Mouse (Mus musculus) liver, embryonic 11.5 days (tissue): ENCODE data around the gene Ddb1. TPM values are rescaled to one million over a fixed set of nuclear protein-coding genes. Genes with fewer than 3 reads are reported as not detected.
A peak's percentile ranks its signal among the peaks of the same experiment; 100 is the strongest.

Source experiments
- ATAC-seq: fragments of 200-750 bp; cut with Nextera tagmentation; replicated peaks from 2 replicates; pipeline ENCODE4 v1.8.0; 2017; ENCODE audit warnings: moderate number of reproducible peaks, mild to moderate bottlenecking, moderate TSS enrichment, moderate library complexity; ENCODE audit not compliant: low FRiP score
- DNase-seq: peaks from one replicate; pipeline ENCODE4 v3.0.0-alpha.2; 2017; ENCODE audit warnings: low spot score
- H3K27ac ChIP-seq: fragments of 300-500 bp; sonication (generic); 2 replicates; pipeline ENCODE4 v1.5.1; 2014; ENCODE audit warnings: mild to moderate bottlenecking, low read depth, low read length, control low read depth
- H3K27me3 ChIP-seq: fragments of 300-500 bp; sonication (generic); replicated peaks from 2 replicates; pipeline ENCODE4 v1.6.1; 2014; ENCODE audit warnings: low read length, mixed read lengths; ENCODE audit not compliant: control insufficient read depth, insufficient read depth
- H3K36me3 ChIP-seq: fragments of 300-500 bp; sonication (generic); 2 replicates; pipeline ENCODE4 v1.6.1; 2014; ENCODE audit warnings: mild to moderate bottlenecking, low read length, moderate library complexity, mixed read lengths; ENCODE audit not compliant: control insufficient read depth, insufficient read depth
- H3K4me1 ChIP-seq: fragments of 300-500 bp; sonication (generic); replicated peaks from 2 replicates; pipeline ENCODE4 v1.6.1; 2014; ENCODE audit warnings: low read length, mixed read lengths; ENCODE audit not compliant: control insufficient read depth, insufficient read depth
- H3K4me2 ChIP-seq: fragments of 300-500 bp; sonication (generic); 2 replicates; pipeline ENCODE4 v1.6.1; 2014; ENCODE audit warnings: mild to moderate bottlenecking, control low read depth, moderate library complexity
- H3K4me3 ChIP-seq: fragments of 300-500 bp; sonication (generic); 2 replicates; pipeline ENCODE4 v1.5.1; 2014; ENCODE audit warnings: low read depth, low read length, control low read depth
- H3K9ac ChIP-seq: fragments of 300-500 bp; sonication (generic); 2 replicates; pipeline ENCODE4 v1.6.1; 2014; ENCODE audit warnings: low read depth, low read length, control low read depth
- H3K9me3 ChIP-seq: fragments of 300-500 bp; sonication (generic); 2 replicates; pipeline ENCODE4 v1.6.1; 2016; ENCODE audit warnings: low read length, inconsistent platforms, mixed read lengths; ENCODE audit not compliant: control insufficient read depth
- WGBS: fragments of 180-500 bp; shearing (Covaris S2); extraction: QIAGEN DNeasy Blood & Tissue Kit; methylation state at CpG from one replicate; pipeline ENCODE4 v1.1.7; 2014; 5-methylcytosine and 5-hydroxymethylcytosine counted together
- polyA plus RNA-seq: library from polyadenylated mRNA; unstranded; fragments of >200 nt; fragmentation: Nextera tagmentation; extraction: Ambion mirVana; gene quantifications from 2 replicates; pipeline ENCODE4 v1.2.1, GENCODE M21; 2014

The Ddb1 gene
- polyA plus RNA-seq, 1 experiment from 2014 or later: 311 TPM

GRCm38 (mm10) chr19:10602787-10603186 is 2.3 kb upstream of the Ddb1 start:
- WGBS: 3% methylated on average over 9 of the region's 9 CpGs
- Histone ChIP-seq H3K27me3 (no peaks in the 10 kb centered on the region), H3K9me3 (no peaks in the 10 kb centered on the region), H3K4me3 (peak overlapping the region; percentile 30), H3K4me1 (peaks cover 35% of the 10 kb centered on the region), H3K27ac (peak overlapping the region; percentile 86), H3K4me2 (peak overlapping the region; percentile 66), H3K36me3 (peaks cover 11% of the 10 kb centered on the region; the same call in 1 of the 2 replicates), H3K9ac (peak overlapping the region; percentile 68)
- DNase-seq (peak; percentile 82), ATAC-seq (no peak; the same call in 1 of the 2 replicates)

GRCm38 (mm10) chr19:10603660-10604523 is 1.2 kb upstream of the Ddb1 start:
- Histone ChIP-seq H3K27me3 (no peaks in the 10 kb centered on the region), H3K4me3 (peak overlapping the region; percentile 97; the same call in 1 of the 2 replicates), H3K9me3 (no peaks in the 10 kb centered on the region), H3K4me2 (peak overlapping the region; percentile 84), H3K4me1 (peaks cover 35% of the 10 kb centered on the region), H3K9ac (peak overlapping the region; percentile 99), H3K27ac (peak overlapping the region; percentile 83; the same call in 1 of the 2 replicates), H3K36me3 (peaks cover 22% of the 10 kb centered on the region)
- ATAC-seq (no peak), DNase-seq (no peak)
- WGBS: 76% methylated on average over 18 of the region's 18 CpGs

- peak overlapping the region; percentile 84 for H3K4me2 ChIP-seq
- peaks cover 35% of the 10 kb centered on the region for H3K4me1 ChIP-seq
- H3K27me3 ChIP-seq: no peaks in the 10 kb centered on the region
- no peaks in the 10 kb centered on the region for H3K9me3 ChIP-seq
- 46% methylated on average over 3 of the region's 3 CpGs for WGBS
- H3K4me3 ChIP-seq: peak overlapping the region; percentile 97
- H3K36me3 ChIP-seq: peaks cover 26% of the 10 kb centered on the region
- ATAC-seq (no peak), DNase-seq (no peak)
- peak overlapping the region; percentile 99 for H3K9ac ChIP-seq
- H3K27ac ChIP-seq: peak overlapping the region; percentile 83
Measured at GRCm38 (mm10) chr19:10604534-10604933, 593 bp upstream of the Ddb1 start.

- H3K4me1 ChIP-seq: peaks cover 35% of the 10 kb centered on the region
- peak overlapping the region; percentile 99 for H3K9ac ChIP-seq
- H3K4me3 ChIP-seq: peak overlapping the region; percentile 97
- peak; percentile 44; the same call in 1 of the 2 replicates for ATAC-seq
- DNase-seq: no peak
- H3K27ac ChIP-seq: peak overlapping the region; percentile 83
- H3K27me3 ChIP-seq: no peaks in the 10 kb centered on the region
- H3K9me3 ChIP-seq: no peaks in the 10 kb centered on the region
- peaks cover 36% of the 10 kb centered on the region for H3K36me3 ChIP-seq
- WGBS: 4% methylated on average over 20 of the region's 20 CpGs
- peak overlapping the region; percentile 84 for H3K4me2 ChIP-seq
Measured at GRCm38 (mm10) chr19:10605901-10606622, 935 bp downstream of the Ddb1 start.

DNA sequence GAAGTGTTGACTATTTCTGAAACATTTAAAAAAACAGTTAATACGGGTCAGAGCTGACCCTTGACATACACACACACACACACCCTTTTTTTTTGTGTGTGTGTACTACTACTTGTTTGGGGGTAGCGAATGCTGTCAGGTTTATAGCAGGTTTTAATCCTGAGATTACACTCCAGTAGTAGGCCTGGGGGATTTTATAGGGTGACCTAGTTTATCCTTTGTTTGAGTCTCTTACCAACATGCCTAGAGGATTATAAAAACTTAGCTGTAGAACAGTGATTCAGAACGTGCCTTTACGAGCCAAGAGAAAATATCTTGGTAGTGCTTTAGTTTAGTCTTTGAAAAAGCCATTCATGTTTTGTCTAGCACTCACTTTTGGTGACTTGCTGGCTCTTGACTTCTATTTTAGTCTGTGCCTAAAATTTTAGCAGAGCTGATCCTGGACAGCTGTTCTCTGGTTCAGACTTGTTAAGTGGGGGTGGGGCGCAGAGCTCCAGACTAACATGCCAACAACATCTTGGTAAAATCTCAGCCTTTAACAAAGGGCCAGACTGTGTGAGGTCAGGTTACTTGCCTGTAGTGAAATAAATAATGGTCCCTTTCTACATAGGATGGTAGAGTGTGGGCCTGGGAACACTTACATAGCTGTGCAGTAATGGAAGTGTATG is 3.6 kb downstream of the Ddb1 start:
- H3K36me3 ChIP-seq: peaks cover 60% of the 10 kb centered on the region
- H3K27me3 ChIP-seq: no peaks in the 10 kb centered on the region
- no peak overlapping the region for H3K4me3 ChIP-seq
- DNase-seq (no peak), ATAC-seq (no peak)
- H3K9ac ChIP-seq: no peak overlapping the region
- WGBS: 94% methylated on average over 5 of the region's 5 CpGs
- H3K4me2 ChIP-seq: no peak overlapping the region
- no peak overlapping the region for H3K27ac ChIP-seq
- peaks cover 18% of the 10 kb centered on the region for H3K4me1 ChIP-seq
- no peaks in the 10 kb centered on the region for H3K9me3 ChIP-seq

- H3K4me2 ChIP-seq: peak within 1 kb of the TSS; percentile 99
- H3K27ac ChIP-seq: peak within 1 kb of the TSS; percentile 83
- no peaks in the 10 kb centered on the region for H3K9me3 ChIP-seq
- ATAC-seq (peak; percentile 89), DNase-seq (peak; percentile 74)
- H3K36me3 ChIP-seq: peaks cover 14% of the 10 kb centered on the region
- H3K27me3 ChIP-seq: no peaks in the 10 kb centered on the region
- H3K4me1 ChIP-seq: peaks cover 28% of the 10 kb centered on the region
- WGBS: 2% methylated on average over 32 of the region's 32 CpGs
- peak within 1 kb of the TSS; percentile 70 for H3K4me3 ChIP-seq
- peak within 1 kb of the TSS; percentile 88 for H3K9ac ChIP-seq
Measured at GRCm38 (mm10) chr19:10634106-10634871, 29.2 kb downstream of the Ddb1 start, which contains the start of gene Vwce. Vwce (plus strand) TSS chr19:10634213.

- Histone ChIP-seq H3K36me3 (peaks cover 8% of the 10 kb centered on the region), H3K27ac (peak overlapping the region; percentile 83), H3K9me3 (no peaks in the 10 kb centered on the region), H3K4me3 (peak overlapping the region; percentile 70), H3K4me2 (peak overlapping the region; percentile 99), H3K4me1 (peaks cover 29% of the 10 kb centered on the region), H3K9ac (peak overlapping the region; percentile 88), H3K27me3 (no peaks in the 10 kb centered on the region)
- 3% methylated on average over 21 of the region's 21 CpGs for WGBS
- DNase-seq (peak; percentile 78), ATAC-seq (peak; percentile 89)
Measured at GRCm38 (mm10) chr19:10634872-10635318, 29.8 kb downstream of the Ddb1 start.

GRCm38 (mm10) chr19:10637840-10638239 is 32.7 kb downstream of the Ddb1 start:
- ATAC-seq (no peak), DNase-seq (no peak)
- H3K4me3 ChIP-seq: no peak overlapping the region
- H3K27ac ChIP-seq: no peak overlapping the region
- H3K9me3 ChIP-seq: no peaks in the 10 kb centered on the region
- no peaks in the 10 kb centered on the region for H3K27me3 ChIP-seq
- H3K4me1 ChIP-seq: peaks cover 36% of the 10 kb centered on the region
- WGBS: 57% methylated on average over 7 of the region's 7 CpGs
- no peak overlapping the region for H3K9ac ChIP-seq
- no peak overlapping the region for H3K4me2 ChIP-seq
- no peaks in the 10 kb centered on the region for H3K36me3 ChIP-seq
